Mouse (Mus musculus): ENCODE measurements at regions not wholly inside any gene's neighbourhood (a gene's known extent, or its start where the extent isn't known, plus 50 kb on each side); places are given as distances from the start of the nearest gene placed in this dataset.
A peak's percentile ranks its signal among the peaks of the same experiment; 100 is the strongest.

- no peak overlapping the region for H3K4me3 ChIP-seq (ENCODE audit: insufficient read depth, low read depth, low read length)
- no peaks in the 10 kb centered on the region for H3K4me1 ChIP-seq (ENCODE audit: control insufficient read depth, insufficient read depth, insufficient read length, low read length)
- no peak overlapping the region for H3K27ac ChIP-seq (replicated peaks; ENCODE audit: low read depth, low read length)
Measured at GRCm38 (mm10) chr7:136058319-136058718, 342.2 kb upstream of the Mki67 start.

- no peaks in the 10 kb centered on the region for H3K4me1 ChIP-seq (ENCODE audit: control insufficient read depth, insufficient read depth, insufficient read length, low read length)
- no peak overlapping the region for H3K4me3 ChIP-seq (ENCODE audit: insufficient read depth, low read depth, low read length)
- H3K27ac ChIP-seq (replicated peaks; ENCODE audit: low read depth, low read length), result no peak overlapping the region
Measured at GRCm38 (mm10) chr7:136058751-136059681, 342.9 kb upstream of the Mki67 start.

GRCm38 (mm10) chr7:136059896-136060295 is 343.7 kb upstream of the Mki67 start:
- Histone ChIP-seq H3K27ac (replicated peaks; ENCODE audit: low read depth, low read length) (no peak overlapping the region), H3K4me1 (ENCODE audit: control insufficient read depth, insufficient read depth, insufficient read length, low read length) (no peaks in the 10 kb centered on the region), H3K4me3 (ENCODE audit: insufficient read depth, low read depth, low read length) (no peak overlapping the region)

GRCm38 (mm10) chr7:136060339-136061073 is 344.3 kb upstream of the Mki67 start:
- no peaks in the 10 kb centered on the region for H3K4me1 ChIP-seq (ENCODE audit: control insufficient read depth, insufficient read depth, insufficient read length, low read length)
- peak overlapping the region; percentile 50 for H3K4me3 ChIP-seq (ENCODE audit: insufficient read depth, low read depth, low read length)
- H3K27ac ChIP-seq (replicated peaks; ENCODE audit: low read depth, low read length), result no peak overlapping the region

GRCm38 (mm10) chr7:136062658-136063057 is 346.5 kb upstream of the Mki67 start:
- no peak overlapping the region for H3K4me3 ChIP-seq (ENCODE audit: insufficient read depth, low read depth, low read length)
- H3K27ac ChIP-seq (replicated peaks; ENCODE audit: low read depth, low read length), result no peak overlapping the region
- H3K4me1 ChIP-seq (ENCODE audit: control insufficient read depth, insufficient read depth, insufficient read length, low read length), result no peaks in the 10 kb centered on the region

- Histone ChIP-seq H3K27ac (replicated peaks; ENCODE audit: low read depth, low read length) (no peak overlapping the region), H3K4me1 (ENCODE audit: control insufficient read depth, insufficient read depth, insufficient read length, low read length) (no peaks in the 10 kb centered on the region), H3K4me3 (ENCODE audit: insufficient read depth, low read depth, low read length) (no peak overlapping the region)
Measured at GRCm38 (mm10) chr7:136065038-136065678, 349.0 kb upstream of the Mki67 start.

- H3K4me3 ChIP-seq (ENCODE audit: insufficient read depth, low read depth, low read length), result no peak overlapping the region
- H3K27ac ChIP-seq (replicated peaks; ENCODE audit: low read depth, low read length), result no peak overlapping the region
- H3K4me1 ChIP-seq (ENCODE audit: control insufficient read depth, insufficient read depth, insufficient read length, low read length), result no peaks in the 10 kb centered on the region
Measured at GRCm38 (mm10) chr7:136065679-136066055, 349.5 kb upstream of the Mki67 start.

- Histone ChIP-seq H3K4me1 (ENCODE audit: control insufficient read depth, insufficient read depth, insufficient read length, low read length) (no peaks in the 10 kb centered on the region), H3K4me3 (ENCODE audit: insufficient read depth, low read depth, low read length) (no peak overlapping the region), H3K27ac (replicated peaks; ENCODE audit: low read depth, low read length) (no peak overlapping the region)
Measured at GRCm38 (mm10) chr7:136070881-136071280, 354.7 kb upstream of the Mki67 start.

GRCm38 (mm10) chr7:136071331-136071730 is 355.2 kb upstream of the Mki67 start:
- H3K4me3 ChIP-seq (ENCODE audit: insufficient read depth, low read depth, low read length), result no peak overlapping the region
- no peaks in the 10 kb centered on the region for H3K4me1 ChIP-seq (ENCODE audit: control insufficient read depth, insufficient read depth, insufficient read length, low read length)
- no peak overlapping the region for H3K27ac ChIP-seq (replicated peaks; ENCODE audit: low read depth, low read length)

- Histone ChIP-seq H3K27ac (replicated peaks; ENCODE audit: low read depth, low read length) (no peak overlapping the region), H3K4me3 (ENCODE audit: insufficient read depth, low read depth, low read length) (no peak overlapping the region), H3K4me1 (ENCODE audit: control insufficient read depth, insufficient read depth, insufficient read length, low read length) (no peaks in the 10 kb centered on the region)
Measured at GRCm38 (mm10) chr7:136073265-136073799, 357.2 kb upstream of the Mki67 start.

- Histone ChIP-seq H3K27ac (replicated peaks; ENCODE audit: low read depth, low read length) (no peak overlapping the region), H3K4me1 (ENCODE audit: control insufficient read depth, insufficient read depth, insufficient read length, low read length) (no peaks in the 10 kb centered on the region), H3K4me3 (ENCODE audit: insufficient read depth, low read depth, low read length) (no peak overlapping the region)
Measured at GRCm38 (mm10) chr7:136074043-136074442, 357.9 kb upstream of the Mki67 start.

GRCm38 (mm10) chr7:136081534-136082252 is 365.5 kb upstream of the Mki67 start:
- no peak overlapping the region for H3K4me3 ChIP-seq (ENCODE audit: insufficient read depth, low read depth, low read length)
- H3K4me1 ChIP-seq (ENCODE audit: control insufficient read depth, insufficient read depth, insufficient read length, low read length), result no peaks in the 10 kb centered on the region; the same call in 1 of the 2 replicates
- H3K27ac ChIP-seq (replicated peaks; ENCODE audit: low read depth, low read length), result no peak overlapping the region

- H3K4me1 ChIP-seq (ENCODE audit: control insufficient read depth, insufficient read depth, insufficient read length, low read length), result no peaks in the 10 kb centered on the region; the same call in 1 of the 2 replicates
- no peak overlapping the region for H3K27ac ChIP-seq (replicated peaks; ENCODE audit: low read depth, low read length)
- H3K4me3 ChIP-seq (ENCODE audit: insufficient read depth, low read depth, low read length), result no peak overlapping the region
Measured at GRCm38 (mm10) chr7:136082253-136082867, 366.2 kb upstream of the Mki67 start.

GRCm38 (mm10) chr7:136083005-136083404 is 366.8 kb upstream of the Mki67 start:
- Histone ChIP-seq H3K27ac (replicated peaks; ENCODE audit: low read depth, low read length) (no peak overlapping the region), H3K4me1 (ENCODE audit: control insufficient read depth, insufficient read depth, insufficient read length, low read length) (no peaks in the 10 kb centered on the region; the same call in 1 of the 2 replicates), H3K4me3 (ENCODE audit: insufficient read depth, low read depth, low read length) (no peak overlapping the region)
